Mouse (Mus musculus): Measurements from ENCODE around the gene Fmo2.

DNA sequence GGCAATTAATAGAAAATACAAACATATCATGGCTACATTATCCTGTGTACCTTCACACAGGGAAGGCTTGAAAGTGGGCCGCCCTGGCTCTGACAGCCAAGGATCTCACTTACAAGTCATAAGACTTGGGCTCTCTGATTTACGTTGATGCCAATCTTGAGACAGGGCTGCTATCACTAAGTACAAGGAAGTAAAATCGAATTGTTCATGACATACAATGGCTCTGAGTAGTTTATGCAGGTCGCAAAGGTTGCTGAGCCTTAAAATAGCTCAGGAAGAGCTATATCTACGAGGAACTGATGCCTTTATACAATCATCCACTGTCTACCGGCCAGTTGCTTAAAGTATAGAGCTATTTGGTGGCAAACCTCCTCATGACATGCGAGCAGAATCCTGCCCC, 27.5 kb downstream of the Fmo2 start:
- TF ChIP-seq POLR2A (IDR thresholded peaks at IDR 0.05; ENCODE audit: low read depth, low read length) (no peak), CTCF (conservative IDR thresholded peaks at IDR 0.05; ENCODE audit: insufficient read depth, insufficient read length, low read depth, low read length) (no peak)
